ENCODE assay signal across 13 mouse cellular contexts in the genomic region with DNA sequence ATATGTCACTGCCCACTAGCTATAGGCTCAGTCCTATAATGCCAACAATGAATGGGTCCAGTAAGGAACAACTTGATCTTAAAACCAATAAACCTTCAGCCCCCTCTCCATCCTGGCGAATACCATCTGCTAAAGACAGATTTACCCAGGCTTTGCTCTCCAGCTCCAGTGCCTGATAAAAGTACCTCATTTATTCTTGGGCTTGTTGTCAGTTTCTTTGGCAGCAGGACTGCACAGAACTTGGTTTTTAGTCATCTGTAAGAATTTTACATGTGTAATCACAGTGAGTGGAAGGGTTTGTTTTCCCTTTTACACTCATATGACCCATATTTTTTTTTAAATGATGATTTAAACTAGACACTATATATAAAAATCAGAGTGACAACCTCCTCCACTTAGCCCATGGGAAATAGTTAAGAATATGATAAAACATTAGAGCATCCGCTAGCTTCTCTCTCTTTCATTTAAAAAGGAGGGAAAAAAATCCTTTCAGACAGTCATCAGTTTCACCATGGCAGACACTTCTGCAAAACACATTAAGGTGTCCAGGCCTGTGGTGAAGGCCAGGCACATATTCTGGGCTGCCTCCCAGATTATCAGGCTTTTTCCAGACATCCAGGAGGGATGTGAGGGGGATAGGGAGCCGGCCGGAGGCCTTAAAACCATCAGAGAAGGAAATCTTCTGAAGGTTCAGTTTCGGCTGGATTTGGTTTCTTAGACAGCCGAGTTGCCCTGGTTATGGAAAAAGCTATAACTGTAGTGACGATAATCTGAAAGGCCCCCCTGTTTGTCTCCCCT.
DNase-seq lines count a peak whose midpoint lies in the region; ATAC-seq and TF ChIP-seq lines count a peak whose summit lies in the region.
"Had no signal": no experiment of that assay in that cellular context is flagged by ENCODE, and none has a peak within 500 bp of the region (broad histone marks: within the 10 kb centered on the region; RNA-seq: fewer than 3 reads in every experiment).

No protein-coding gene starts in this region.

- no peaks in the 10 kb centered on the region for H3K79me2 ChIP-seq in myocyte (ENCODE audit: control insufficient read depth, insufficient read depth)

- no peak overlapping the region for H3K9ac ChIP-seq in heart, postnatal 0 days (replicated peaks; ENCODE audit: low read depth, low read length)
- H3K9ac ChIP-seq in embryonic facial prominence, embryonic 15.5 days = no peak overlapping the region

- no peaks in the 10 kb centered on the region for H3K27me3 ChIP-seq in heart, postnatal 0 days (ENCODE audit: control insufficient read depth, insufficient read depth, low read length)
- H3K27me3 ChIP-seq in embryonic facial prominence, embryonic 15.5 days = no peaks in the 10 kb centered on the region
- no peaks in the 10 kb centered on the region for H3K27me3 ChIP-seq in myocyte (ENCODE audit: control insufficient read depth, insufficient read depth, insufficient read length)

- no peaks in the 10 kb centered on the region for H3K4me1 ChIP-seq in heart, postnatal 0 days (ENCODE audit: control insufficient read depth, insufficient read depth)
- H3K4me1 ChIP-seq in embryonic facial prominence, embryonic 15.5 days = peaks cover 25% of the 10 kb centered on the region

- no peaks in the 10 kb centered on the region for H3K36me3 ChIP-seq in heart, postnatal 0 days (replicated peaks; ENCODE audit: control insufficient read depth, insufficient read depth, low read length)
- H3K36me3 ChIP-seq in embryonic facial prominence, embryonic 15.5 days = no peaks in the 10 kb centered on the region
- no peaks in the 10 kb centered on the region for H3K36me3 ChIP-seq in myocyte (ENCODE audit: control insufficient read depth, insufficient read depth)

- ATAC-seq in heart, postnatal 0 days (ENCODE audit: insufficient read depth, low read depth) = no peak
- no peak for ATAC-seq in embryonic facial prominence, embryonic 15.5 days (ENCODE audit: insufficient number of reproducible peaks, low FRiP score, low TSS enrichment, low read depth)

- TF ChIP-seq EP300 in heart, postnatal 0 days (IDR thresholded peaks at IDR 0.05; ENCODE audit: low read depth) = no peak

- H3K27ac ChIP-seq in heart, postnatal 0 days (ENCODE audit: low read depth) = 0 out of 2 replicates have a peak overlapping the region, but pooled peaks have one; percentile 15
- H3K27ac ChIP-seq in embryonic facial prominence, embryonic 15.5 days (replicated peaks) = peak overlapping the region; percentile 52; the same call in 1 of the 2 replicates

- no peak for TF ChIP-seq CTCF in heart, postnatal 0 days (IDR thresholded peaks at IDR 0.05; ENCODE audit: low read depth)

- no peak for TF ChIP-seq POLR2A in myocyte (IDR thresholded peaks at IDR 0.05; ENCODE audit: insufficient read length, low read depth)

- H3K4me3 ChIP-seq in heart, postnatal 0 days (ENCODE audit: low read depth, low read length) = no peak overlapping the region
- H3K4me3 ChIP-seq in embryonic facial prominence, embryonic 15.5 days (replicated peaks) = no peak overlapping the region
- no peak overlapping the region for H3K4me3 ChIP-seq in myocyte
- H3K4me3 ChIP-seq: megakaryocyte, embryonic 14.5 days had no signal

- WGBS in heart, postnatal 0 days = 66% methylated on average over 7 of the region's 7 CpGs
- WGBS in embryonic facial prominence, embryonic 15.5 days = 59% methylated on average over 7 of the region's 7 CpGs

- no peaks in the 10 kb centered on the region for H3K9me3 ChIP-seq in heart, postnatal 0 days (replicated peaks; ENCODE audit: control insufficient read depth, low read length)
- no peaks in the 10 kb centered on the region for H3K9me3 ChIP-seq in embryonic facial prominence, embryonic 15.5 days (replicated peaks)
- H3K9me3 ChIP-seq: megakaryocyte, embryonic 14.5 days had no signal

- H3ac ChIP-seq in myocyte (ENCODE audit: control insufficient read depth, insufficient read length) = no peak overlapping the region

- DNase-seq in heart, postnatal 0 days (ENCODE audit: low spot score) = no peak
- no peak for DNase-seq in heart, adult 8-10 months (ENCODE audit: low spot score)
- peak; percentile 29 to 52 for DNase-seq in right cerebral cortex, postnatal 10 days (ENCODE audit: low spot score in 2 of 2)
- no peak for DNase-seq in right cerebral cortex, postnatal 4 days
- no peak for DNase-seq in adrenal gland, adult 18-20 months (ENCODE audit: low spot score in 2 of 2)
- no peak for DNase-seq in thymus, postnatal 4 days
- DNase-seq: cerebellum, adult 11-12 months; kidney, adult 18-20 months; lung, adult 18-20 months; thymus, adult 18-20 months had no signal

- no peak overlapping the region for H3K4me2 ChIP-seq in heart, postnatal 0 days (ENCODE audit: low read depth, low read length)
- H3K4me2 ChIP-seq in embryonic facial prominence, embryonic 15.5 days (replicated peaks) = no peak overlapping the region
- peak overlapping the region; percentile 38 for H3K4me2 ChIP-seq in myocyte (ENCODE audit: low read depth)

TF ChIP-seq in myocyte, 11 proteins besides CTCF, POLR2A, EP300 and RAD21:
- TF ChIP-seq CEBPB (IDR thresholded peaks at IDR 0.05; ENCODE audit: insufficient read depth, poor library complexity, severe bottlenecking) = no peak

Comparison
In these comparisons a context has a peak if more than half of its experiments do, and no peak if none do; other contexts are left out.
1. DNase-seq: peak in right cerebral cortex, postnatal 10 days (2 of 2); none in heart, postnatal 0 days (single experiment), heart, adult 8-10 months (single experiment), right cerebral cortex, postnatal 4 days (single experiment), adrenal gland, adult 18-20 months (0 of 2) and thymus, postnatal 4 days (single experiment).